Mouse (Mus musculus) spleen, postnatal 14 days (tissue): Measurements from ENCODE around the gene Slc35e2.
A peak's percentile ranks its signal among the peaks of the same experiment; 100 is the strongest.
"Not testable (repeated sequence)": the region's sequence is repeated elsewhere in the genome, so short reads cannot be mapped to it uniquely, and the experiment has no call there.

Source experiments
- DNase-seq, 2 experiments: peaks; one replicate each; pipeline ENCODE4 v3.0.0; 2021 to 2022; ENCODE audit warnings: low spot score in 2 of 2

Gene Slc35e2

DNA sequence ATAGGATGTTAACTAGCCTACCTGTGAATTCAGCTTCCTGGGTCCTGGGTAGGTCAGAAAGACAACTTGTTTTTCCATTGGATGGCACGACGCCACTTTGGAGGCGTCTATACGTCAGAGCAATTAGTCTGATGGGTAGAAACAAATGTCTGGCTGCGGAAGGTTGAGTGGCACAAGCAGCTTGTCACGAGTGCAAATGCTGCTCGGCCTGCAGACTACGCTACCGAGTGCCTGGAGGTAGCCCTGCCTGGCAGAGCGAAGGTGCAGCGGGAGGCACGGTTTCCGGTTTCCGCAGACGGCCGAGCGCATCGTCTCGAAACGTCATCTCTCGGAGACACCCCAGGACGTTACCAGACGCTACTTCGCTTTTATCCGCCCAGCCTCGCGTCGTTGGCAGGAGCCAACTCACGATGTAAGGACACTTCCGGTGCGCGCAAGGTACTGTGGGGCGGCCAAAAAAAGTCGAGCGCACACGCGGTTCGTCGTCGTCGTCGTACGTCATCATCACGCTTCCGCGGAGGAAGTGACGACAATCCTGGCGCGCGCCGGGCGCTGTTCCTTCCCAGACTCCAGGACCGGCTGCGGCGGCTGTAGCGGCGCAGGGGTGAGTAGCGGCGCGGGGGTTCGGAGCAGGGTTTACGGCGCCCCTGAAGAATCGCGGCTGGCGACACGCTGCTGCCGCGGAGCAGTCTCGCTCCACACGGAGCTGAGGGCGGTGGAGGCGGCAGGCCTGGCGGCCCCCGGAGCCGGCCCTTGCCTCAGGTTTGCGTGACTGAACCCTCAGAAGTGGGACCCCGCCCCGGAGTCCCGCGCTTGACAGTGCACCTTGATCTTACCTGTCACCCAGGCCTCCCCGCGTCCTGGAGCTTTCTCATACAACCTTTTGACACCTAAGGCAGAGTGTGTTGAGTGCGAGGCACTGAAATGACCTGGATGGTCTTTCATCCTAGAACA lies 23.4 kb downstream of the Slc35e2 start, which contains the start of gene Cdk11b:
Gene Cdk11b, plus strand, starts transcription at position 517 of the 954 bp plus-strand sequence.
- DNase-seq = peak; percentile 87 to 91

DNA sequence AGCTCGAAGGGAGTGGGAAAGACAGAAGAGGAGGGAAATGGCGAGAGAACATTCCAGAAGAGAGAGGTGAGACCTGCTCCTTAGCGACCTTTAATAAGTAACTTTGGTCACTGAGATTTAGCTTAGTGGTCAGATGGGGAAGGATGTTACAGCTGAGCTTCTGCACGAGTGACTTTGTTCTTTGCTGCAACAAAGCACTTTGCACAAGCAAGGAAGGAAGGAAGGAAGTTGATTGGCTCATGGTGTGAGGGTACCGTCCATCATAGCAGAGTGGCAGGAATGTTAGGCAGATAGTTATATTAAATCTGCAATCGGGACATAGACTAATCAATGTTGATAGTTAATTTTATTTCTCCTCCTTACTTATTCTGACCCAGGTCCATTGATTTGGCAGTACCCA lies 29.1 kb downstream of the Slc35e2 start:
- DNase-seq = no peak

DNA sequence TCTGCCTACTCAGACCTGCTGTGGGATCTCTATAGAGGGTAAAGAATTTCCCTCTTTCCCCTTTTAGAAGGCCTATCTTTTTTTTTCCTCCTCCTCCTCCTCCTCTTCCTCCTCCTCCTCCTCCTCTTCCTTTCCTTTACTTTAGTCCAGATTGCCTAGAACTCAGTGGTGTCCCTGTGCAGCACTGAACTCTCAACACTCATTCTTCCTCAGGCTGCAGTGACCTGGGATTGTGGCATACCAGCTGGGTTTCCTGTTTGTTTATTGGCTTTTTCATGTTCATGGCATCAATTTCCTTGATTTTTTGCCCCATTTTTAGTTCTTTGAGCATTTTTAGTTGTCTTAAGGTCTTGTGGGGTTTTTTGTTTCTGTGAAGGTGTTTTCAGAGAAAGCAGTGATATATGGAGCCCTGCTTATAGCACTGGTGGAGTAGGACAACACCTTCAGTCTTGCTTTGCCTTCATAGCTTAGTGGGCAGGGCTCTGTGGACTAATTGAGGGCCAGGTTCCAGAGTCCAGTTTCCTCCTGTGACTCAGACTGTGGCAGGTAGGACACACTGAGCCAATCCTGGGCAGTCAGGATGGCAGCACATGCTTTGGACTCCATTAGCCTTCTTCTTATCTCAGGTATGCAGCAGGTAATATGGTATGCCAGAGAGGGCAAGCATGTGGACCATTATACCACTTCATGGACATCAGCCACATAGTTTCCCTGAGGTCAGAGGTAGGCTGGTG lies 34.7 kb downstream of the Slc35e2 start:
- DNase-seq = no peak

DNA sequence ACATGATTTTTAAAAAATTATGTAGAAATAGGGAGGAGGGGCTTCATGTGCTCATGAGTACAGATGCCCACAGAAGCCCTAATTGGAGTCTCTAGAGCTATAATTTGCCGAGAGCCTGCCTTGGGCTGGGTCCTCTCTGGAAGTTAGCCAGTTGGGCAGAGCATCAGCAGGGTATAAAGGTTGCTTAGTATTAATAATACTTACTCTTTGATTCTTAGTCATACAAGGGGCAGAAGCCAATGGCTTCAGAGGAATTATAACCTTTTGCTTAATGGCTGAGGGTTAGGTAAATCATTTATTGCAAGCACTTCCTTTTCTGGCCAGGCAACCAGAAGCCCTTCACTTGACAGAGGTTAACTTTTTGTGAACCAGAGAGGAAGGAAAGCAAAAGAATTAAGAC lies 42.3 kb downstream of the Slc35e2 start:
- no peak for DNase-seq

DNA sequence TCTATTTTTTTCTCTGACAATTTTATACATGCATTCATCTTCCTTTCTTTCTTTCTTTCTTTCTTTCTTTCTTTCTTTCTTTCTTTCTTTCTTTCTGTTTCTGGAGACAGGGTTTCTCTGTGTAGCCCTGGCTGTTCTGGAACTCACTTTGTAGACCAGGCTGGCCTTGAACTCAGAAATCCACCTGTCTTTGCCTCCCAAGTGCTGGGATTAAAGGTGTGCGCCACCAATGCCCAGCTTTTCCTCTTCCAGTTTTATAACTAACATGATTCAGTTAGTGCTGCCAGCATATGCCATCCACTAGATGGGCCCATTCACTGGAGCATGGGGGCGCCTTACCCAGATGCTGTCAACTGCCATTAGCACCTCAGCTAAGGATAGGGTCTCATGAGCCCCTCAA lies 44.1 kb downstream of the Slc35e2 start, which contains the start of gene Gm10563:
Gene Gm10563, minus strand, starts transcription at position 101 of the 400 bp plus-strand sequence.
- not testable (repeated sequence) for DNase-seq

DNA sequence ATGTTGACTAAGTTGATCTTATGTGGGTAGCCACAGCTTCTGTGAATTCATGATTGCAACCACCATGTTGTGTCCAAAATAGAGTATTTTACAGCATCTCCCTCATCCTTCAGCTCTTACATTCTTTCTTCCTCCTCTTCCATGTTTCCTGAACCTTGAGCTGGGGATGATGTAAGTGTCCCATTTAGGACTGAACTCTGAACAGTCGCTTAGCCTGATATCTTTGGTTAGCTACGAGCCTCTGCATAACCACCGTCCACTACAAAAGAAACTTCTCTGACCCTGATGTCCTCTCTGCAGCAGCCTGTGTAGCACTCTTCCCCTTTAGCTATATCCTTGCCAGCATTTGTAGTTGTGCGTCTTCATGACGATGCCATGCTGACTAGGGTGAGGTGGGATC lies 44.5 kb downstream of the Slc35e2 start:
- no peak for DNase-seq

DNA sequence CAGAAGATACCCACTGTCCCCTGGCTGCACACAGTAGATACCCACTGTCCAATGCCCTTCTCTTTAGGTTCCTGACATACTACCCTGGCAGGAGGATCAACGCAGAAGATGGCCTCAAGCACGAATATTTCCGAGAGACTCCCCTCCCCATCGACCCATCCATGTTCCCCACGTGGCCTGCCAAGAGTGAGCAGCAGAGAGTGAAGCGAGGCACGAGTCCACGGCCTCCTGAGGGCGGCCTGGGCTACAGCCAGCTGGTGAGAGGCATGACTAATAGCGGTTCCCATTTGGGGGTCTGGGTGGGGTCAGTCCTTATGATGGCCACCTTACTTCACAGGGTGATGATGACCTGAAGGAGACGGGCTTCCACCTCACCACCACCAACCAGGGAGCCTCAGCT lies 48.1 kb downstream of the Slc35e2 start:
- DNase-seq = no peak

DNA sequence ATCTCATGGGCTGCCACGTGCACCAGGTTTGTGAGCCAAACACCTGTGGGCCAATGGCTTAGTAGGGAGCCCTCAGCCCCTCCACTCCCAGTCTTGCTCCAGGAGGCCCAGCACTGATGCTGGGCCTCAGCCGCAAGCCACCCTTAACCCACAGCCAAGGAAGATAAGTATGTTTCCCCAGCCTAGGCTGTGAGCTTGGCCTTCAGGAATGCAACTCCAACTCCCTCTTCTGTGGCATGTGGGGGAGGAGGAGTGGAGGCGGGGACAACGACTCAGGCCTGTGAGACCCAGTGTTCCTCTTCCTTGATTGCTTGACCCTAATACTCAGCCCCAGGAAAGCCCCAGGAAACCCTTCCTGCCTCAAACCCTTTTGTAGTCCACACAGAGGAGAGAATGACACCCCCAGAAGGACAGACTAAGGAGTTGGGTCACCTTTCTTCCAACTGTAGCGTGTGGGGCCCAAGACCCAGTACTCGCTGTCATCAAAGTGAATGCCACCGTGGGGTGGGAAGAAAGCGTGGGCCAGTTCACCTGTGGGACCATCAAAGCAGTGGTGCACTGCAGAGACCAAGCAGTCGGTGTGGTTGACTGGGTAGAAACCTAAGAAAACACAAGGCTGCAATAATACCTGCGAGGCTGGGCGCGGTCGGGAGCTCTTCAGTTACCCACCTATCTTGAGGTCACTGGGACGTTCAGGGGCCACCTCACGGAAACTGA lies 50.5 kb downstream of the Slc35e2 start:
- no peak for DNase-seq

DNA sequence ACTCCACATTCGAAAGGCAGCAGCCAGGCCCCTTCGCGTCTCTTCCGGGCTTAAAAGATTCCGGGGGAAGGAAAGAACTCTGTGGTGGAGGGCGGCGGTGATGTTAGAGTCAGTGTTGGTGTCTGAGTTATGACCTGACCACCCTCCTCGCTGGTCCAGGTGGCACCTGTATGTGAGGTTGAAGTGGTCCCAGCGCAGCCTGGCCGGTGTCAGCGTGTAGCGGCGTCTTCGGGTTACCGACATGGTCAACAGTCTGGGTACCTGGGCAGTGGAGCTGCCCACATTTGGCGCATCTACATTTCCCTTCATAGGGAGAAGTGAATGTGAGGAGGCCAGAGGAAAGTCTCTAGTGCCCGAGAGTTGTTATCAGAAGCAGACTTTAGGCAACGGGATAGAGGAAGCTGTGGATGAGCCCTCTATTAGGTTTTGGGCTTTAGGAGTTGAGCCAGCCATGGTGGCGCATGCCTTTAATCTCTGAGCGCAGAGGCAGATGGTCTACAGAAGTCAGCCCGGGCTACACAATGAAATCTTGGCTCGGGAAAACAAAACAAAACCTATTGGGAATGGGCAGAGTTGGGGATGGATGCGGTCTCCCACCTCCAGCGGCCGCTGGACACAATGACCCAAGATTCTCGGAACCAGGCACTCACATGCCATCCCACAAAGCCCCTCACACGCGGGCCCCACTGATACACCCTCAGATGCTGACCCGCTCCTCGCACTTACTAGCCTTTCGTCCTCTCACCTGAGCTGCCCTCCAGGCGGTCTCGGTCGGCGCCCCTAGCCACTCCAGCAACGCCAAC lies 51.3 kb downstream of the Slc35e2 start:
- DNase-seq = no peak

DNA sequence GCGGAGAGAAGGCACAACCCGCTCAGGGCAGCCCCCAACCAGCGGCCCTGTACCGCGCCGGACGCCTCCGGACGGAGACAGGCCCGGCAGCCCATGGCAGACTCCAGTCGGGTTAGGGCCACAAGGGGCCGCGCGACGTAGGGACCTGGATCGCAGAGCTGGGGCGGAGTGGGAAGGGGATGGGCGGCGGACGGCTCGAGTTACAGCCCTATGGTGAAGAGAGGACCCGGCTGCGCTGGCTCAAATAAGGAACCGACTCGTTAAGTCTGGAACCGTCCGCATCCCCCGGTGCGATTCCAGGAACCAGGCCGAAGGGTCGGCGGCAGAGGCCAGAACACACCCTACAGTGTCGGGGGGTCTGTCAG lies 51.9 kb downstream of the Slc35e2 start, which contains the start of gene Mmp23:
Gene Mmp23, minus strand, starts transcription at position 299 of the 365 bp plus-strand sequence.
- no peak for DNase-seq

DNA sequence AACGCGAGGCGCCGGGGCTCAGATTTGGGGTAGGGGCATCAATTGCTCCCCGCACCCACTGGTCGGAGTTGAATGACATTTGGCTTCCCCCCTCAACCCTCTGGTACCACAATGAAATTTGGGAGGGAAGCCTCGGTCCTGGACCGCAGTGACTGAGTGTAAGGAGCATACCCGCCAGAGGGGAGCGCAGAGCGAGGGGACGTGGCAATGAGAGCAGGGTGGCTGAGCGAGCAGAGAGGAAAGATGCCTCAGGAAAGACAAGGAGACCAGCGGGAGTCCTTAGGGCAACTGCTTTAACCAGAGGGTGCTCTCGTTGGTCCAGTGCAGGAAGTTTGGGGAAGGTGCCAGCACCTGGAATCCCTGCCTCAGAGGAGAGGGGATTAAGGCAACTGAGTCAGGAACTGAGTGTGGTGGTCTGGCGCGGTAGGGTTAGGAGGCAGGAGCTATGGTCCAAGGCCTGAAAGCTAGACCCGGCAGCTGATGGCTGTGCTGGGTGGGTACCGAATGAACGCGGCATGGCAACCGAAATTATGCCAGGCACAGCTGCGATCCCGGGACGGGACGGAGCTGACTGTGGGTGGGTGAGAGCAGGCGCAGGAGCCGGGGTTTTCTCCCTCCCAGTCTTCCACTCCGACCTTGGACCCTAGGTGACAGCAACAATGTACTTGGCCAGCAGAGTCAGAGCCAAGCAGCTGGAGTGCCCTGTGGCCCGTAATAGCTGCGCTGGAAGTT lies 52.4 kb downstream of the Slc35e2 start:
- DNase-seq = no peak

DNA sequence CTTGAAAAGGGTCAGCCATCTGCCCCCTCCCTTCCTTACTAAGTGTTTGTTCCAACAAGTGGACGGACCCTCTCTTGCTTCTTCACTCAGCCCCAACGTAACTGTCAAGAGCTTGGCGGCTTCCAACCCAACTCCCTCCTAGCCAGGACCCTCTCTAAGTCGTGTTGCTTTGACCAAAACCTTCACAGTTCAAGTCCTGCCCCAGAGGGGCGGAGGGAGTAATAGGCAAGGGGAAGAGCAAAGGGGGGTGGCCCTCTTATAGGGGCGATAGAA lies 52.9 kb downstream of the Slc35e2 start:
- no peak for DNase-seq

DNA sequence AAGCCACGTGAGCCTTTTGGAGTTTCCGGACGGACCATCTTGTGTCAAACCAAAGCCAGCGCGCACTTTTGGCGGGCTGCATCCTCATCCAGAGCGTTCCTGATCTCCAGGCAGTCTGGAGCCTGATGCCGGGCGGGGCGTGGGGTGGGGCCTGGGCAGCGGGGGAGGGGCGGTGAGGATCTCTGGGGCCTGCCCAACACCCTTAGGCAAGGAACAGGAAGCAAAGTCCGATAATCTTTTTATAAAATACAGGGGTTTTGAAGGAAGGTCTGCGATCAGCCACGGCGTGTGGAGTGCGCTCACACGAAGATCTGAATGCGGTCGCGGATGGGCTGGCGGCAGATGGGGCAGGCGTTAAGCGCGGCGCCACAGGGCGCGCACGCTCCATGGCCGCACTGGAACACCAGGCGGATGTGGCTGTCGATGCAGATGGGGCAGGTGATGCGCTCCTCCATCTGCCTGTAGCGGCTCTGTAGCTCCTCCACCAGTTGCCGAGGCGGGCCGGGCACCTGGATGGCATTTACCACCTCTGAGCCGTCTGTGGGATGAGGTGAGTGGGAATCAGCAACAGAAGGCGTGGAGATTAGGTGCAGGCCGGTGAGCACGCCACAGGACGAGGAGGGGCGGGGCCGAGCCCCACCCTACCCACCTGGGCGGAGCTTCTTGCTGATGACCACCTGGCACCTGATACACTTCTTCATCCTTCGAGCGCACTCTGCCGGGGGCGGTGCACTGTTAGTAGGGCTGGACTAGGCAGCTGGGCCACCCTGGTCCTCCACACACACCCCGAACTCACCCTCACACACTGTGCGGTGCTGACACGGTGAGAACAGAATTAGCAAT lies 53.5 kb downstream of the Slc35e2 start:
- DNase-seq = no peak

DNA sequence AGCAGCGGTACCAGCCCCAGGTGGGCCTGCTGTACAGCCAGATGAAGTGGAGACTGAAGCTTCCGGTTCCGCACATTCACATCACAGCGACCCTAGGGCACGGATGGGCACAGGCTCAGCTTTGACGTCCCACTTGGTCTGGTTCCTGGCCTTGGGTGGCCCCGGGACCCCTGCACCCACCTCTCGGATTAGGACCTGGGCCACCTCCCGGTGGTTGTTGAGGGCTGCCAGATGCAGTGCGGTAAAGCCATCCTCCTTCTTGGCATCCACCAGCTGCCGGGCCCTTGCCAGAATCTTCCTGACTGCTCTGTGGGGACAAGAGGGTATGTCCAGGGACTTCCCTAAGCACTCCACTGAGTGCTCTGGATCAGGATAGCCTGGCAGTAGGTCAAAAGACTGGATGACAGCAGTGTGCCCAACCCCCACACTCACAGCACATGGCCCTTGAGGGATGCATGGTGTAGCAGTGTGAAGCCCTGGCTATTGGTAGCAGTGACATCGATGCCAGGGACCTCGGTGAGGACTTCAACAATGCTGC lies 55.1 kb downstream of the Slc35e2 start:
- no peak for DNase-seq

DNA sequence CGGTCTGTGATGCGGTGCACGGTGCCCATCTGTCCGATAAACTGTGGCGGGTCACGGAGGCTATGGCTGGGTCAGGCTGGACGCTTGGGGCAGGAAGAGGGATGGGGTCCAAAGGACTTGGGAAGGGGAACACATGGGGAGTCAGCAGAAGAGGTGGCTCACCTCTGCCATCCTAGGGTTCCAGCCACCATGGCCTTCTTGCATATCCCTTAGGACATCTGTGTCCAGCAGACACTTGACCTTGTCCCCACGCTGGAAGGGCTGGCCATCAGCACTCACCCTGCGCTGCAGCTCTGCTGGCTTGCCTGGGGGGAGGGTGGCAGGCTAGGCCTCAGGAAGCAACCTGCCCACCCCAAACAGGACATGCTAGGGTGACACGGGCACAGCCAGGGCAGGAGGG lies 57.7 kb downstream of the Slc35e2 start:
- DNase-seq = no peak

DNA sequence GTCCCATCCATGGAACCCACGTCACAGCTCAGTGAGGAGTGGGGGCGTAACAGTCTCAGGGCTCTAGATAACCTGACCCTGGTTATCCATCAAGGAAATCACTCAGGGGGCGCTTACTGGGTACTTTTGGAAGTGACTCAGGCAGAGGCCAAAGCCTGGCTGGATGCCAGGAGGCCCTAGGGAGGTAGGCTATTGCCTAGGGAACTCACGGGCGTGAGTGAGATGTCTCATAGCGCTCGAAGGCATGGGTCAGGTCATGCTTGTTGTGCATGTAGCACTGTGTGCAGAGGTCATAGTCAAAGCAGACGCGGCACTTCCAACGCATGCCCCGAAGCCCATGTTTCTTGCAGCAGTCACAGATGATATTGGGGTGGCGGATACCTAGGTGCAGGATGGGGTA lies 59.4 kb downstream of the Slc35e2 start:
- DNase-seq = no peak

DNA sequence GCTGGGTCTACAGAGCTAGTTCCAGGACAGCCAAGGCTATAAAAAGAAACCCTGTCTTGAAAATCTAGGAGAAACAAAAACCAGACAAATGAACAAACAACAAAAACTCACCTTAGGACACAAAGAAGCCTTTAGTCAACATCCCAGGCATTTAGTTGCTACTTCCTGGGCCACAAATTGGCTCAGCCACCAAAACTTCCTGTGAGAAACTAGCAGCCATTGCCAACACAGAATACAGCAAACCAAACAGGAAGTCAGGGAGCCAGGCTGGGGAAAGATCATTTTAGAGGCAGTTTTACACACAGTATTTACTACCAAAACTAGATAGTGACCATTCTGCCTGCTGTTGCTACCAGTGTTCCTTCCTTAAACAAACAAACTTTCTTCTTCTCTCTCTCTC lies 65.7 kb downstream of the Slc35e2 start:
- DNase-seq = no peak

DNA sequence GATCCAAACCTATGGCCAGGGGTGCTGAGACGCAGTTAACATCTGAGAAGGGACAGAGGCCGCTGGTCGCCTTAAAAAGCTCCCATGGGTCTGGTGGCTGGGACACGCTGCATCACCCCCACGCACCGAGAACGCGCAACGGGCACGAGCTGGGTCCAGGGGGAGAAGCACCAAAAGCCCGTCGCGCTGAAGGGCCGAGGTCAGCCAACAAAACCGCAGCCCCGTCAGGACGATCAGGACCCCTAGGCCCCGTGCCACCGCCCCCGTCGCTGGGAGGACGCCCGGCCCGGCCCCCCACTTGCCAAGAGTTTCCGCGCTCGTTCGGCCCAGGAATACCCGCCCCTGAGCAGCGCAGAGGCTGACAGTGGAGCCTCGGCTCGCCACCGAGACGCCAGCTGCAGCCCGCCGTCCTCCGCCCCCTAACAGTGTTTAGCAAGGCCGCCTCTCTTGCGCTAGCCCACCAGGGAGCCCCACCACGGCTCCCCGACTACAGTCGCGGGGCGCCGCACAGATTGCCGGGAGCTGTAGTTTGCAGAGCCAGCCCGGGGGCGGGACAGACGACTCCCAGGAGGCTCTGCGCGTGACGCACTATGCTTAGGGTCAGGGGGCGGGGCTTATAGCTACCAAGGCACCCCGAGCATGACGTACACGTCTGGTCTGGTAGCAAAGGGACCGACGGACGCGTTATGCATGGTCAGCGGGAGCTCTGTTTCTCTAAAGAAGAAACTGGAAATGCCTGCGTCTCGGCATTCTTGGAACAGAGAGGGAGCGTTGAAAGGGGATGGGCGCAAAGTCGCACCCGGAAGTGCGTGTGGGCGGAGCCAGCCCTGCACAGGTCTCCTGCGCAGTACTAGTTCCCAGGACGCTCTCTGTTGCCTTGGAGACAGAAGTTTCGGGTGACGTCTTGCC lies 67.7 kb downstream of the Slc35e2 start, which contains the start of gene Mib2:
Gene Mib2, minus strand, starts transcription at position 510 of the 909 bp plus-strand sequence.
- peak; percentile 91 to 94 for DNase-seq
